Mouse (Mus musculus): Measurements from ENCODE around the gene Dynlt1f. TPM values are rescaled to one million over a fixed set of nuclear protein-coding genes. Genes with fewer than 3 reads are reported as not detected.
"Not testable (repeated sequence)": the region's sequence is repeated elsewhere in the genome, so short reads cannot be mapped to it uniquely, and the experiment has no call there.

The Dynlt1f gene
- total and polyA plus RNA-seq, 2 experiments from 2014 or later = 111 to 244 TPM

GRCm38 (mm10) chr17:6616731-6617130, 39.0 kb downstream of the Dynlt1f start:
- H3K4me3 ChIP-seq (ENCODE audit: low read depth, low read length); H3K4me1 ChIP-seq (ENCODE audit: insufficient read depth); H3K27me3 ChIP-seq (ENCODE audit: insufficient read depth, low read length); H3K9ac ChIP-seq; H3K4me2 ChIP-seq (ENCODE audit: low read depth); H3K27ac ChIP-seq (ENCODE audit: low read depth, low read length); ATAC-seq; DNase-seq; H3K36me3 ChIP-seq (ENCODE audit: insufficient read depth); H3K9me3 ChIP-seq (ENCODE audit: low read length): not testable (repeated sequence)
- WGBS = 98% methylated on average over 9 of the region's 9 CpGs

- not testable (repeated sequence) for H3K36me3 ChIP-seq (ENCODE audit: insufficient read depth); H3K9me3 ChIP-seq (ENCODE audit: low read length); H3K4me2 ChIP-seq (ENCODE audit: low read depth); H3K27me3 ChIP-seq (ENCODE audit: insufficient read depth, low read length); H3K9ac ChIP-seq; ATAC-seq; H3K27ac ChIP-seq (ENCODE audit: low read depth, low read length); H3K4me3 ChIP-seq (ENCODE audit: low read depth, low read length); DNase-seq; H3K4me1 ChIP-seq (ENCODE audit: insufficient read depth)
- WGBS = 93% methylated on average over 4 of the region's 9 CpGs
Measured at GRCm38 (mm10) chr17:6614316-6614715, 41.4 kb downstream of the Dynlt1f start.

DNA sequence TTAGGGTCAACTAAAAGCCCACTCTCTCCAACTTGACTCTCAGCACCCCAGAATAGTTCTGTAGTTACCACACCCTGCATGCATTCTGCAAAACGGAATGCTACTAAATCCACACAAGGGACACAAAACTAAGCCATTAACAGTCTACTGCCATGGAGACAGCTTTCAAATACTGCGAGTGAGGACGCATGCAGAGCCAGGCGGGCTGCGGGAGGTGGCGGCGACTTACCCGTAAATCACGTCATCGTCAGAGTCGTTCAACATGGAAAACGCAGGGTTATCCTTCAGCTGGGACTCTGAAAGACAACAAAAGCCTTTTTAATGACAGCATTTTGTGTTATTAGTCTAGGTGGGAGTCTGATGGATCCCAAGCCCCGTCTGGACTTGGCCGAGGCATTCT, 42.2 kb downstream of the Dynlt1f start:
- not testable (repeated sequence) for H3K4me3 ChIP-seq (ENCODE audit: low read depth, low read length); H3K9me3 ChIP-seq (ENCODE audit: low read length); H3K27ac ChIP-seq (ENCODE audit: low read depth, low read length); H3K27me3 ChIP-seq (ENCODE audit: insufficient read depth, low read length); DNase-seq; ATAC-seq; H3K9ac ChIP-seq; H3K36me3 ChIP-seq (ENCODE audit: insufficient read depth); H3K4me2 ChIP-seq (ENCODE audit: low read depth); H3K4me1 ChIP-seq (ENCODE audit: insufficient read depth)
- WGBS = 85% methylated on average over 11 of the region's 14 CpGs

DNA sequence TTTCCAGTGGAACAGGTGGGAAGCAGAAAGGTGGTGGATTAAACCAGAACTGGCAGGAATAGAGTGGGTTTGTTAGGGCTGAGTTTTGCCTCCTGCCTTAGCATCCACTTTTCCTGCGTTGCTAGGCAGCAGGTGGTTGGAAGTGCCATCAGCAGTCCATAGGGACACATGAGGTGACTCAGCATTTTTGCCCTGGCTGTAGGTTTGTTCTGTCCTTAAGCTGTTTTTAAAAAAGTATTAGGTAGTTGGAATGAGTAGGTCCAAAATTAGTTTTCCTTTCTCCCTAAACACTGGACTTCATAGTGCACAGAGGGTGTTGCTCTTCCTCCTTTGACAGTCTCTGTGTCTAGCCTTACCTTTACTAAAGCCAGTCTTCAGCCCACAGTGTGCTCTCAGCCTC, 50.4 kb downstream of the Dynlt1f start:
- H3K9me3 ChIP-seq (ENCODE audit: low read length); H3K4me1 ChIP-seq (ENCODE audit: insufficient read depth); H3K9ac ChIP-seq; DNase-seq; H3K27ac ChIP-seq (ENCODE audit: low read depth, low read length); H3K36me3 ChIP-seq (ENCODE audit: insufficient read depth); H3K4me3 ChIP-seq (ENCODE audit: low read depth, low read length); H3K27me3 ChIP-seq (ENCODE audit: insufficient read depth, low read length); ATAC-seq; H3K4me2 ChIP-seq (ENCODE audit: low read depth): not testable (repeated sequence)
- 65% methylated on average over 1 of the region's 1 CpGs for whole genome bisulfite sequencing

DNA sequence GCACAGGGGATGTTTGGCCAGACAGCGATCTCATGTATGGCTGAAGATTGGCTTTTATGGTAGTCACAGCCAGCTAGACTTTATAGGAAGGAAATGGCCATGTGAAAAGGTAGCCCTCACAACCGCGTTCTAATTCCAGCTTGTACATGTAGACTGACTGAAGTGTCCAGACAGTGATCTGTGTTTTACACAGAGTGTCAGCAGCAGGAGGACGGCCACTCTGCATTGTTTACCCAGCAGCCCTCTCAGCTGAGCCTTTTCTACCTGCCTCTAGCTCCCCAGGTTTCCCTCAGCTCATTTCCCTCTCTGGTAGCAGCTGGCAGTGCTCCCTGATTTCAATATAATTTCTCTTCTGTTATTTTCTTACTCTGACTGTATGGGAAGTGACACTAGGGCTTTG, 53.5 kb downstream of the Dynlt1f start:
- not testable (repeated sequence) for H3K4me3 ChIP-seq (ENCODE audit: low read depth, low read length); H3K4me2 ChIP-seq (ENCODE audit: low read depth)
- ATAC-seq = peak; percentile 19; the same call in 1 of the 2 replicates

DNA sequence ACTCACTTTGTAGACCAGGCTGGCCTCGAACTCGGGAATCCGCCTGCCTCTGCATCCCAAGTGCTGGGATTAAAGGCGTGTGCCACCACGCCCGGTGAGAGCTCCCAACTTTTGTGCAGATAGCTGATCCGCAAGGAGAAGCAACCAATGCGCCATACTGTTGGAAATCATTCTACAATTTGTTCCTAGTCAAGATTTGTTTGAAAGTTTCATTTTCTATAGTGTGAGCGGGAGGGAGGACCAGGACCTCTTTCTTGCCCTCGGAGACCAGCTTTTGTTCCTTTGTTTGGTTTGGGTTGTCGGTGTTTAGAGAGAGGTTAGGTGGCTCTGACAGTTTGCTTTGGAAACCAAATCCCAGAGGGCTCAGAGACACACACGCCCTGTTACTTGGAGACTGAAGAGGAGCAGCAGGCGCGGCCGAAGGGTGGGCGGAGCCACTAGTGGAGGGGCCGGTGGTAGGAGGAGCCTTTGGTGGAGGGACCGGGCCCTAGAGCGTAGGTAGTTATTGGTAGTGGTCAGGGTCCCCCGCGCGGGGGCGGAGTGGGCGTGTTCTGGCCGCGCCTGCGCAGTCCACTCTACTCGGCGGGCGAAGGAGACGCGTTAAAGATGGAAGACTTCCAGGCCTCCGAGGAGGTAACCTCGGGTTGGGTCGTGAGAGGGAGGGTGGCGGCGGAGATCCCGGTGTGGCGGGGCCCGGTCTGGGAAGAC, 54.3 kb downstream of the Dynlt1f start, which contains the start of gene Dynlt1c:
Gene Dynlt1c (plus strand): TSS at position 468 of the 708 bp plus-strand sequence.
- Histone ChIP-seq H3K4me2 (ENCODE audit: low read depth) (peak within 1 kb of the TSS; percentile 43), H3K4me3 (ENCODE audit: low read depth, low read length) (peak within 1 kb of the TSS; percentile 20), H3K9ac (peak within 1 kb of the TSS; percentile 31; the same call in 1 of the 2 replicates)
- H3K4me1 ChIP-seq (ENCODE audit: insufficient read depth); H3K27ac ChIP-seq (ENCODE audit: low read depth, low read length); H3K27me3 ChIP-seq (ENCODE audit: insufficient read depth, low read length); H3K36me3 ChIP-seq (ENCODE audit: insufficient read depth); H3K9me3 ChIP-seq (ENCODE audit: low read length): not testable (repeated sequence)
- DNase-seq (peak; percentile 80), ATAC-seq (peak; percentile 96)
- 10% methylated on average over 22 of the region's 40 CpGs for WGBS

More for the DNA sequence above, 53.5 kb downstream of the Dynlt1f start:
- not testable (repeated sequence) for H3K9ac ChIP-seq; H3K9me3 ChIP-seq (ENCODE audit: low read length); H3K36me3 ChIP-seq (ENCODE audit: insufficient read depth); H3K4me1 ChIP-seq (ENCODE audit: insufficient read depth); DNase-seq; H3K27me3 ChIP-seq (ENCODE audit: insufficient read depth, low read length); H3K27ac ChIP-seq (ENCODE audit: low read depth, low read length)
- WGBS = 16% methylated on average over 3 of the region's 4 CpGs

DNA sequence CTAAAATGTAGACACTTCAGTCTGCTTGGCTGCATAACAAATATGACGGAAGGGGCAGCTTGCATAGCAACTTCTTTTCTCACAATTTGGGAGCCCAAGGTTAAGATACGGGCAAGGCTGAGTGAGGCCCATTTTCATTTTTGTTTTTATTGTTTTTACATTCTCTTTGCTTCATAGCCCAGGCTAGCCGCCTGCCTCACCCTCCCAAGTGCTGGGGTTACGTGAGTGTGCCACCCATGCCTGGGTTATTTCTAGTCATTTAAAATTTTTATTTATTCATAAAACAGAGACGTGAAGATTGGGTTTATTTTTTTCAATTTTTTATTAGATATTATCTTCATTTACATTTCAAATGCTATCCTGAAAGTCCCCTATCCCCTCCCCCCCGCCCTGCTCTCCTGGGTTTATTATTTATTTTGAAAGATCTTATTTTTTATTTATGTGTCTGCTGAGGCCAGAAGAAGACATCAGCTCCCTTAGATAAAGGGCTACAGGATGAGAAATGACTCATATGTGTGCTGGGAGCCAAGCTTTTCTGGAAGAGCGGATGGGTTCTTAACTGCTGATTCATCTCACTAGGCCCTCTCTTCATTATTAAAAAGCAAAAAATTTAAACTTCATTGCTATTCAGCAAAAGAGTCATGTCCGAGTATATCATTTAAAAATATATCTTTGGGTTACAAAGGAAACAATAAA, 55.3 kb downstream of the Dynlt1f start:
- not testable (repeated sequence) for ATAC-seq; DNase-seq; H3K9ac ChIP-seq; H3K27ac ChIP-seq (ENCODE audit: low read depth, low read length); H3K36me3 ChIP-seq (ENCODE audit: insufficient read depth); H3K4me3 ChIP-seq (ENCODE audit: low read depth, low read length); H3K27me3 ChIP-seq (ENCODE audit: insufficient read depth, low read length); H3K4me2 ChIP-seq (ENCODE audit: low read depth); H3K4me1 ChIP-seq (ENCODE audit: insufficient read depth); H3K9me3 ChIP-seq (ENCODE audit: low read length)
- WGBS = 89% methylated on average over 5 of the region's 8 CpGs

DNA sequence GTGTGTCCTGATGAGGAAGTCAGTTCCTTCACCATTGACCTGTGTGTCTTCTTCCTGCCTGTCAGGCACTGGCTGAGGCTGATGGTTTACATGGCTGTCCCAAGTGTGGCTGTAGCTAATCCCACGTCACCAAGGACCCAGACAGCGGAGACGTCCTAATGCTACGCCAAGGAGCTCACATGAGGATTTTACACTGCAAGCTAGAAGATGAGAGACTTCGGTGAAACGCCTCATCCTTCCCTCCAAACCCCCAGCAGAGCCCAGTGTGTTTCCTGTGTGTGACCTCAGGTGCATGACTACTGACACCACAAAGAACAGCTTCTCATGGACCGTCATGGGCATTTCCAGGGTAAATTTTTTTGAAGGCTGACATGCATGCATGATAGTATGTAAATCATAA, 57.3 kb downstream of the Dynlt1f start:
- H3K4me3 ChIP-seq (ENCODE audit: low read depth, low read length); DNase-seq; H3K4me2 ChIP-seq (ENCODE audit: low read depth); H3K9ac ChIP-seq; H3K36me3 ChIP-seq (ENCODE audit: insufficient read depth); H3K27me3 ChIP-seq (ENCODE audit: insufficient read depth, low read length); H3K4me1 ChIP-seq (ENCODE audit: insufficient read depth); ATAC-seq; H3K27ac ChIP-seq (ENCODE audit: low read depth, low read length); H3K9me3 ChIP-seq (ENCODE audit: low read length): not testable (repeated sequence)
- 92% methylated on average over 6 of the region's 7 CpGs for WGBS
